Comparison of ENCODE assay signal across 15 mouse cellular contexts in the genomic region with DNA sequence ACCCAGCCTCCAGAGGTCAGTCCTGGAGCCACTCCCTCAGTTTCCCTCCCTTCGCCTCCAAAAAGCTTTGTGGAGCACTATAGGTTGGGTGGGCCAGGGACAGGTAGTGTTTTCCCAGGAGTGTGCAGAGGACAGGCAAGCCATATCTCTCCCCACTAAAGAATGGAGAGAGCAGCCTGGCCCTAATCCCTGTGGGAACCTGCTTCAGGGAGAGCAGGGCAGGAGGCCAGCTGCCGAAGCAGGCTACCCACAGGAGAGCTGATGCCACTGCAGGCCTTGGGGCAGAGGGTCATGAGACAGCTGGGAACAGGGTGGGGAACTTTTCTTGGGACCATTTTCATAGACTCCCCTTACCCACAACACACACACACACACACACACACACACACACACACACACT.
DNase-seq lines count a peak whose midpoint lies in the region; ATAC-seq and TF ChIP-seq lines count a peak whose summit lies in the region.
"Had no signal": no experiment of that assay in that cellular context is flagged by ENCODE, and none has a peak within 500 bp of the region (broad histone marks: within the 10 kb centered on the region; RNA-seq: fewer than 3 reads in every experiment).

No protein-coding gene starts in this region.

- no peak overlapping the region for H3K4me2 ChIP-seq in hindbrain, postnatal 0 days (ENCODE audit: low read depth, low read length)
- H3K4me2 ChIP-seq in hindbrain, embryonic 14.5 days (replicated peaks), result no peak overlapping the region
- H3K4me2 ChIP-seq: heart, embryonic 13.5 days; hindbrain, embryonic 15.5 days; liver, embryonic 12.5 days had no signal

- peak; percentile 7; the same call in 1 of the 2 replicates for ATAC-seq in hindbrain, postnatal 0 days
- ATAC-seq in hindbrain, embryonic 14.5 days (ENCODE audit: low FRiP score), result no peak
- ATAC-seq in inflammation-experienced regulatory T-cells, adult 6 months, result no peak
- ATAC-seq: liver, embryonic 12.5 days had no signal

- 68% methylated on average over 2 of the region's 2 CpGs for WGBS in hindbrain, postnatal 0 days
- 79% methylated on average over 2 of the region's 2 CpGs for WGBS in hindbrain, embryonic 14.5 days

- H3K27me3 ChIP-seq in hindbrain, postnatal 0 days (ENCODE audit: insufficient read depth, low read length), result no peaks in the 10 kb centered on the region
- no peaks in the 10 kb centered on the region for H3K27me3 ChIP-seq in hindbrain, embryonic 14.5 days (ENCODE audit: control insufficient read depth, insufficient read depth, low read length)
- H3K27me3 ChIP-seq: hindbrain, embryonic 15.5 days; liver, embryonic 12.5 days had no signal

- no peaks in the 10 kb centered on the region for H3K36me3 ChIP-seq in hindbrain, postnatal 0 days (ENCODE audit: insufficient read depth, low read length)
- H3K36me3 ChIP-seq in hindbrain, embryonic 14.5 days (replicated peaks; ENCODE audit: control insufficient read depth, insufficient read depth), result no peaks in the 10 kb centered on the region
- H3K36me3 ChIP-seq: heart, embryonic 13.5 days; hindbrain, embryonic 15.5 days; liver, embryonic 12.5 days had no signal

- no peak overlapping the region for H3K27ac ChIP-seq in hindbrain, postnatal 0 days
- no peak overlapping the region for H3K27ac ChIP-seq in hindbrain, embryonic 14.5 days
- H3K27ac ChIP-seq: heart, embryonic 13.5 days; hindbrain, embryonic 15.5 days; liver, embryonic 12.5 days had no signal

- no peak overlapping the region for H3K9ac ChIP-seq in hindbrain, postnatal 0 days (replicated peaks; ENCODE audit: low read length)
- no peak overlapping the region for H3K9ac ChIP-seq in hindbrain, embryonic 14.5 days
- H3K9ac ChIP-seq: heart, embryonic 13.5 days; hindbrain, embryonic 15.5 days; liver, embryonic 12.5 days had no signal

- no peak overlapping the region for H3K4me3 ChIP-seq in hindbrain, postnatal 0 days (ENCODE audit: low read length)
- no peak overlapping the region for H3K4me3 ChIP-seq in hindbrain, embryonic 14.5 days (replicated peaks; ENCODE audit: low read length)
- H3K4me3 ChIP-seq: heart, embryonic 13.5 days; hindbrain, embryonic 15.5 days; liver, embryonic 12.5 days had no signal

- H3K4me1 ChIP-seq in hindbrain, postnatal 0 days (ENCODE audit: insufficient read depth, low read length), result no peaks in the 10 kb centered on the region
- no peaks in the 10 kb centered on the region for H3K4me1 ChIP-seq in hindbrain, embryonic 14.5 days (replicated peaks; ENCODE audit: control insufficient read depth, insufficient read depth, low read length)
- H3K4me1 ChIP-seq: hindbrain, embryonic 15.5 days had no signal

- peak; percentile 6 for DNase-seq in adrenal gland, postnatal 25 days
- DNase-seq in adrenal gland, adult (ENCODE audit: inconsistent age in 2 of 2, low spot score in 1 of 2), result no peak
- DNase-seq in hindbrain, postnatal 0 days (ENCODE audit: low spot score), result no peak
- no peak for DNase-seq in hindbrain, embryonic 14.5 days (ENCODE audit: low spot score)
- peak; percentile 20 for DNase-seq in brain, embryonic 14.5 days (ENCODE audit: low read depth)
- DNase-seq in kidney, postnatal 36 days, result peak; percentile 28 to 51
- no peak for DNase-seq in layer of hippocampus, adult 9-10 months (ENCODE audit: low spot score)
- DNase-seq: adrenal gland, adult 2 months; cerebellum, postnatal 14 days; gastrocnemius, postnatal 14 days; lung, postnatal 10 days had no signal

- no peak for TF ChIP-seq POLR2A in brain, embryonic 14.5 days (IDR thresholded peaks at IDR 0.05; ENCODE audit: borderline replicate concordance, extremely low read depth, insufficient read depth, insufficient read length, poor library complexity, severe bottlenecking)

- no peaks in the 10 kb centered on the region for H3K9me3 ChIP-seq in hindbrain, postnatal 0 days (ENCODE audit: low read length)
- no peaks in the 10 kb centered on the region for H3K9me3 ChIP-seq in hindbrain, embryonic 14.5 days (ENCODE audit: control insufficient read depth, low read length)
- H3K9me3 ChIP-seq: heart, embryonic 13.5 days; hindbrain, embryonic 15.5 days; liver, embryonic 12.5 days had no signal

- no peak for TF ChIP-seq CTCF in hindbrain, postnatal 0 days (IDR thresholded peaks at IDR 0.05; ENCODE audit: low read depth)
- TF ChIP-seq CTCF in brain, embryonic 14.5 days (IDR thresholded peaks at IDR 0.05; ENCODE audit: borderline replicate concordance, extremely low read depth, insufficient read depth, insufficient read length), result no peak

Comparison
In these comparisons a context has a peak if more than half of its experiments do, and no peak if none do; other contexts are left out.
1. DNase-seq: peak in adrenal gland, postnatal 25 days (single experiment), brain, embryonic 14.5 days (single experiment) and kidney, postnatal 36 days (2 of 2); none in adrenal gland, adult (0 of 2), hindbrain, postnatal 0 days (single experiment), hindbrain, embryonic 14.5 days (single experiment) and layer of hippocampus, adult 9-10 months (single experiment).